Mouse (Mus musculus) neural tube, embryonic 15.5 days (tissue): ENCODE measurements around the gene Zgrf1. TPM values are rescaled to one million over a fixed set of nuclear protein-coding genes. Genes with fewer than 3 reads are reported as not detected.
A peak's percentile ranks its signal among the peaks of the same experiment; 100 is the strongest.

Source experiments
- ATAC-seq: fragments of 200-750 bp; cut with Nextera tagmentation; 2 replicates; pipeline ENCODE4 v1.8.0; 2017; ENCODE audit warnings: mild to moderate bottlenecking, moderate TSS enrichment, moderate library complexity; ENCODE audit not compliant: low FRiP score
- H3K27ac ChIP-seq: fragments of 300-500 bp; sonication (generic); replicated peaks from 2 replicates; pipeline ENCODE4 v1.5.1; 2015; ENCODE audit warnings: mild to moderate bottlenecking, inconsistent platforms
- H3K27me3 ChIP-seq: fragments of 300-500 bp; sonication (generic); replicated peaks from 2 replicates; pipeline ENCODE4 v1.6.1; 2015; ENCODE audit warnings: inconsistent platforms
- H3K36me3 ChIP-seq: fragments of 300-500 bp; sonication (generic); 2 replicates; pipeline ENCODE4 v1.6.1; 2015; ENCODE audit warnings: inconsistent platforms
- H3K4me1 ChIP-seq: fragments of 300-500 bp; sonication (generic); 2 replicates; pipeline ENCODE4 v1.6.1; 2015; ENCODE audit warnings: inconsistent platforms
- H3K4me2 ChIP-seq: fragments of 300-500 bp; sonication (generic); 2 replicates; pipeline ENCODE4 v1.6.1; 2015; ENCODE audit warnings: inconsistent platforms, mild to moderate bottlenecking, moderate library complexity
- H3K4me3 ChIP-seq: fragments of 300-500 bp; sonication (generic); replicated peaks from 2 replicates; pipeline ENCODE4 v1.5.1; 2015; ENCODE audit warnings: mild to moderate bottlenecking, inconsistent platforms
- H3K9ac ChIP-seq: fragments of 300-500 bp; sonication (generic); replicated peaks from 2 replicates; pipeline ENCODE4 v1.6.1; 2015; ENCODE audit warnings: mild to moderate bottlenecking, inconsistent platforms
- H3K9me3 ChIP-seq: fragments of 300-500 bp; sonication (generic); replicated peaks from 2 replicates; pipeline ENCODE4 v1.6.1; 2016; ENCODE audit warnings: inconsistent platforms
- WGBS: fragments of 180-500 bp; shearing (Covaris S2); methylation state at CpG from one replicate; pipeline ENCODE4 v1.1.7; 2015; ENCODE audit warnings: mixed read lengths; 5-methylcytosine and 5-hydroxymethylcytosine counted together
- polyA plus RNA-seq: library from polyadenylated mRNA; unstranded; fragments of >200 nt; fragmentation: Nextera tagmentation; extraction: Ambion mirVana; gene quantifications from 2 replicates; pipeline ENCODE4 v1.2.1, GENCODE M21; 2015

Zgrf1 gene
- polyA plus RNA-seq, 1 experiment from 2014 or later: 3.9 TPM

GRCm38 (mm10) chr3:127630735-127631372 is 77.6 kb downstream of the Zgrf1 start:
- Histone ChIP-seq H3K36me3 (no peaks in the 10 kb centered on the region), H3K27me3 (peaks cover 69% of the 10 kb centered on the region), H3K9me3 (no peaks in the 10 kb centered on the region), H3K27ac (no peak overlapping the region), H3K4me2 (no peak overlapping the region), H3K4me1 (peaks cover 45% of the 10 kb centered on the region), H3K9ac (no peak overlapping the region), H3K4me3 (no peak overlapping the region)
- no peak for ATAC-seq
- WGBS: 5% methylated on average over 17 of the region's 17 CpGs

GRCm38 (mm10) chr3:127631582-127631981 is 78.3 kb downstream of the Zgrf1 start:
- H3K9ac ChIP-seq: no peak overlapping the region
- ATAC-seq: no peak
- 0% methylated on average over 10 of the region's 10 CpGs for WGBS
- H3K9me3 ChIP-seq: no peaks in the 10 kb centered on the region
- peak overlapping the region; percentile 98 for H3K4me2 ChIP-seq
- H3K4me3 ChIP-seq: no peak overlapping the region
- peaks cover 41% of the 10 kb centered on the region for H3K4me1 ChIP-seq
- no peaks in the 10 kb centered on the region for H3K36me3 ChIP-seq
- H3K27ac ChIP-seq: no peak overlapping the region
- peaks cover 67% of the 10 kb centered on the region for H3K27me3 ChIP-seq

DNA sequence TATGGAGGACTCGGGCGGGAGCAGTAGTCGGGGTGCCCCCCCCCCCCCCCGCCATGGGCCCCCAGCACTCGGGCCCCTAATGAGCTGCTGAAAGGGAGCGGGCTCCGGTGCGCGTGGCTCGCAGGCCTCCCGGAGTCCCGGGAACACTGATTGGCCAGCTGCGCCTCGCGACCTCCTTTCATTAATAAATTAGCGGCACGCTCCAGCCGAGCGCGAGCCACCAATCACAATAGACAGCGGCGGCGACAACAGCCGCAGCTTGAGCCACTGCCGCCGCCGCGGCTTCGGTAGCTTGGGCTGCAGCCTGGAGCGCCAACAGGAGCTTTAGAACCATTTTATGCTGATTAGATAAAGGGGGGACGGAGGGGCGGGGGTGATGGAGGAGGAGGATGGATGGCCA is 79.2 kb downstream of the Zgrf1 start:
- H3K27ac ChIP-seq: 0 out of 2 replicates have a peak overlapping the region, but pooled peaks have one; percentile 61
- WGBS: under 1% methylated on average over 31 of the region's 32 CpGs
- H3K4me1 ChIP-seq: peaks cover 40% of the 10 kb centered on the region
- peak overlapping the region; percentile 98 for H3K4me2 ChIP-seq
- peak overlapping the region; percentile 50; the same call in 1 of the 2 replicates for H3K9ac ChIP-seq
- no peaks in the 10 kb centered on the region for H3K9me3 ChIP-seq
- ATAC-seq: peak; percentile 68
- no peaks in the 10 kb centered on the region for H3K36me3 ChIP-seq
- peak overlapping the region; percentile 54 for H3K4me3 ChIP-seq
- peaks cover 67% of the 10 kb centered on the region for H3K27me3 ChIP-seq

GRCm38 (mm10) chr3:127633080-127634032 is 80.1 kb downstream of the Zgrf1 start, which contains the start of gene Neurog2:
TSS of gene Neurog2 (plus strand) at chr3:127633135.
- under 1% methylated on average over 84 of the region's 92 CpGs for WGBS
- H3K4me2 ChIP-seq: peak within 1 kb of the TSS; percentile 98
- H3K27ac ChIP-seq: peak within 1 kb of the TSS; percentile 61
- peak within 1 kb of the TSS; percentile 50 for H3K9ac ChIP-seq
- no peaks in the 10 kb centered on the region for H3K9me3 ChIP-seq
- ATAC-seq: peak; percentile 58
- H3K27me3 ChIP-seq: peaks cover 67% of the 10 kb centered on the region
- no peaks in the 10 kb centered on the region for H3K36me3 ChIP-seq
- H3K4me1 ChIP-seq: peaks cover 32% of the 10 kb centered on the region
- peak within 1 kb of the TSS; percentile 54 for H3K4me3 ChIP-seq

GRCm38 (mm10) chr3:127634101-127634983 is 81.1 kb downstream of the Zgrf1 start:
- Histone ChIP-seq H3K4me2 (peak overlapping the region; percentile 98), H3K4me1 (peaks cover 28% of the 10 kb centered on the region), H3K4me3 (peak overlapping the region; percentile 54), H3K9ac (peak overlapping the region; percentile 50), H3K27ac (peak overlapping the region; percentile 6), H3K36me3 (no peaks in the 10 kb centered on the region), H3K9me3 (no peaks in the 10 kb centered on the region), H3K27me3 (peaks cover 61% of the 10 kb centered on the region)
- peak; percentile 80 for ATAC-seq
- WGBS: 1% methylated on average over 57 of the region's 58 CpGs

- Histone ChIP-seq H3K9me3 (no peaks in the 10 kb centered on the region), H3K4me1 (peaks cover 31% of the 10 kb centered on the region), H3K27ac (no peak overlapping the region), H3K36me3 (no peaks in the 10 kb centered on the region), H3K9ac (no peak overlapping the region), H3K4me3 (peak overlapping the region; percentile 54; the same call in 1 of the 2 replicates), H3K4me2 (peak overlapping the region; percentile 98), H3K27me3 (peaks cover 62% of the 10 kb centered on the region)
- no peak for ATAC-seq
- WGBS: 4% methylated on average over 3 of the region's 3 CpGs
Measured at GRCm38 (mm10) chr3:127634984-127635349, 81.7 kb downstream of the Zgrf1 start.

DNA sequence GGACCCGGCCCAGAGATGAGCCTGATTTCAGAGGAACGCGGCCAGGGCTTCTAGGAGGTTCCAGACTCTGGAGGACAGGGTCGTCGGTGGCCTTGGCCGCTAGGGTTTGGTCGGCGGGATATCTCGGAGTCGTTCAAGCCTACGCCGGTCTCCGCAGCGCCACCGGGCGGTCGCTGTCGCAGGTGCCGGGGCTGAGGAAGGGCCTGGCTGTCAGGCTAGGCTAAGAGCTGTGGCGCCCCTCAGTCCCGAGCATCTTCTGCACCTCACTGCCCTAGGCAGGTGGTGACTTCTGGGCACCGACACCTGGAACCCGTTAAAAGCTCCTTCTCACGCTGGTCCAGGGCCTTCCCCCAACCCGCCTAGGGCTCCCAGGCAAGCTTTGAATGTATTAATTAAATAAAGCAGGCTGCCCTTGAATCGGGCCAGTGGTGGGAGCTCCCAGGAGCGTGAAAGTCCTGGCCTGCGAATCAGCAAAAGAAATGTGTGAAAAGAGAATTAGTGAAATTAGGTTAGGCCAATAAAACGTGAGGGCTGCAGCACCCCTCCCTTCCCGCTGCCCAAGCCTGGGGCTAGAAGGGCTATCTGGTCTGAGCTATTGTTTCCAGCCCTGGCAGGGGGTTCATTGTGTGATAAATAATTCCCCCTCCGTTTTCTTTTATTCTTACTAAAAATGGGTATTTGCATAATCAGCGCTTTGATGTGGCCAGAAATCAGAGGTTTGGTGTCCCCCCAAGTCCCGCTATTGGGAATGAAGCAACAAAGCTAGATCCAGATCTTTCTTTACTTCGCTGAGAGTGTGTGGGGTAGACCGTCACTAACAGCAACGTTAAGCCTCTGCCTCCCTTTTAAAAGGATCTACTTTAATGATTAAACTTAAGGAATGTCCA is 86.8 kb downstream of the Zgrf1 start:
- Histone ChIP-seq H3K9me3 (no peaks in the 10 kb centered on the region), H3K27me3 (peaks cover 66% of the 10 kb centered on the region), H3K9ac (no peak overlapping the region; the same call in 1 of the 2 replicates), H3K4me3 (peak overlapping the region; percentile 12), H3K36me3 (no peaks in the 10 kb centered on the region), H3K4me1 (peaks cover 24% of the 10 kb centered on the region), H3K27ac (no peak overlapping the region), H3K4me2 (peak overlapping the region; percentile 46)
- 2% methylated on average over 36 of the region's 36 CpGs for WGBS
- peak; percentile 76; the same call in 1 of the 2 replicates for ATAC-seq

DNA sequence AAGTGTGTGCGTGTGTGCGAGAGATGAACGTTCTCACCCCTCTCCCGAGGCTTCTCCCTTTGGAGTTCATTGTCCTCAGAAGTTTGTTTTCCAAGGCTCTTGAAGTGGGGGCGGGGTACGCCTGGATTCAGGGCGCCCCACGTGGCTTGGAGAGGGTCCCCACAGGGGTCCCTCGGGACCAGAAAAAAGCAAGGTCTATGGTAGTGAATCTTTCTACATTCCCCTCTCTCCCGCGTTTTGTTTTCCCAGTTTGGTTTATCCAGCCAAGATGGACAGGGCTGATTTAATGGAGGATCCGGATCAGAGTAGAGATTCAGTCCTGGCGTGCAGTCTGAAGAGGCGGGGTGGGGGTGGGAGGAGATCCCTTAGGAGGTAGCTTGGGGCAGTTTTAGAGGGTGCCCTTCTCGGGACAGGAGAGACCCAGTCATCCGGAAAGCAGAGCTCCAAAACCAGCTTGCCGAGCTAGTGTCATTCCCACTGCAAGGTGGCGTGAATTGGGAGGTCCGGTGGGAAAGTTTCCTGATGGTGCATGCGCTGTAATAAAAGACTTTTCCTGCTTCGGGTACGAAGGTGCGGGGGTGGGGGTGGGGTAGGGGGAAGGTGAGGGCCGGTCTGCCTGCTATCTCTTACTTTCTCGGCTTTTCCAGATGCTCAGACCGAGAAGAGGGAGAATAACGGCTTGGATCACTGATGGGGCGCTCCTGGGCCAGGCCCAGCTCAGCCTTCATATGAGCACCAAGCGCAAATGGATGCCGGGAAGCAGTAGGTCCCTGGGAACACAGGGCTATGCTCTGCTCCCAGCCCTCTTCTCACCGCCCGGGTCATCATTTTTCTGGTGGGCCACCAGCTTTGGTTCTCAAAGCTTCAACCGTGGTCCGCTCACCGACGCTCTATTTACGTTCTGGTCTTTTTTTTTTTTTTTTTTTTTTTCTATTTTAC is 87.7 kb downstream of the Zgrf1 start:
- Histone ChIP-seq H3K4me3 (peak overlapping the region; percentile 12), H3K9me3 (no peaks in the 10 kb centered on the region), H3K9ac (no peak overlapping the region), H3K27me3 (peaks cover 67% of the 10 kb centered on the region), H3K4me1 (peaks cover 24% of the 10 kb centered on the region), H3K27ac (no peak overlapping the region), H3K4me2 (peak overlapping the region; percentile 46), H3K36me3 (no peaks in the 10 kb centered on the region)
- 3% methylated on average over 37 of the region's 37 CpGs for WGBS
- no peak for ATAC-seq

DNA sequence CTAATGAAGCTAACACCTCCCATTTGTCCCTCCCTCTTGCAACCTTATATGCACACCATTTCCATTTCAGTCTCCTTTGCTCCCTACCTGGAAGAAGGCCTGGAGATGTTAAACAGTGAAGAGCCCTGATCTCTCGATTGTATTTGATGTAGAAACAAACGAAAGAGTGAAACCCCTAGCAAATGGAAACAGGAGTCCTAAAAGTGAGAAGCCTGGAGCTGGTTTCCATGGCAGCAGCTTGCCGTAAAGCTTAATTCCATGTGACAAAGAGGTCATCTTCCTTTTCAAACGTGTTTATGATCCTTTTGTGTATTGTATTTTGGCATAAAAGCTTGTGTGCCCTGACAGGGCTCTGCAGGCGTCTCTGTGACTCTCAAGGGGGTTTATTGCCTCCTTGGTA is 88.9 kb downstream of the Zgrf1 start:
- 6% methylated on average over 5 of the region's 5 CpGs for WGBS
- Histone ChIP-seq H3K36me3 (no peaks in the 10 kb centered on the region), H3K4me1 (peaks cover 28% of the 10 kb centered on the region), H3K9ac (no peak overlapping the region), H3K9me3 (no peaks in the 10 kb centered on the region), H3K27me3 (peaks cover 69% of the 10 kb centered on the region), H3K4me3 (no peak overlapping the region), H3K27ac (no peak overlapping the region), H3K4me2 (no peak overlapping the region)
- no peak for ATAC-seq
